Mouse (Mus musculus) frontal cortex, adult (tissue): ENCODE measurements around the gene Ghr.

ENCODE experiments used
- ATAC-seq: cut with Nextera tagmentation; 2 replicates; pipeline ENCODE4 v1.9.2; 2017; ENCODE audit warnings: mild to moderate bottlenecking, moderate library complexity, mixed read lengths; ENCODE audit not compliant: low TSS enrichment

Ghr gene

GRCm38 (mm10) chr15:3536309-3536900 is 46.9 kb downstream of the Ghr start:
- no peak for ATAC-seq

GRCm38 (mm10) chr15:3514027-3514426 is 69.3 kb downstream of the Ghr start:
- no peak for ATAC-seq

DNA sequence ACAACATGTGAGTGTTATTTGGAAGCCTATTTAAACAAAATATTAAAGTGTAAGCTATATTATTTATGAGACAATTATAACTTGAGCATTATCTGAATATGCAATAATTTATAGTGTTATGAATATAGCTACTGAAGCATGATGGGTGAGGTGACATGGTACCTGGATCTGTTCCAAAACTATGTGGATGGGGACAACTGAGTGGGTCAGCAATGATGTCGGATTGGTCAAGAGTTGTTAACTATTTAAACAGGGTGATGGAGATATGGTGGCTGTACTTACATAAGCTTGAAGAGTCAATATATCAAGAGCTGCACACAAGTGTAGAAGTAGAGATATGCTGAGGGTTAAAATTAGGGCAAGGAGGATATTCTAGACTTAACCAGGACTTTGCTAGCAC is 70.9 kb downstream of the Ghr start:
- no peak for ATAC-seq

DNA sequence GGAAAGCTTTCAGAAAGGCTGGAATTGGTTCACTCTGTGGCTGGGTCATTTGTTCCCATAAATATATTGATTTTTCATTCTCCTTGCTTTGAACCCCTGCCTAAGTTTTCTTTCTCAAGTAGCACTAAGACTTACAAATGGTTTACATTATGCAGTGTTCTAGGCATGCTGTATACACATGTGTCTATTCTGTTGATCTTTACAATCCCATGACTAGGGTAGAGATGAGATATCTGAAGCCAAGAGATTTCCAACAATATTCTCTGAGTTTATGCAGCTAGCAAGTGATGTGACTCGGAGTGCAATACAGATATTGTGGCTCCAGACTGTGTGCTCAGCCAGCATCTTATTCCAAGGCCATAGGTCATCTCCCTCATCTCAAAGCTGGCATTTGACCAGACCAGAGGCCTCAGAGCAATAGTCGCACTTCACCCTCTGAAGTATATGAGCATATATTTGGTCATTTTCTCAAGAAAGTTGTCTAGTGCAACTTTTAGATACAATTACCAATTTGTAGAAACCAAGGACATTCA is 71.6 kb downstream of the Ghr start:
- ATAC-seq = no peak

DNA sequence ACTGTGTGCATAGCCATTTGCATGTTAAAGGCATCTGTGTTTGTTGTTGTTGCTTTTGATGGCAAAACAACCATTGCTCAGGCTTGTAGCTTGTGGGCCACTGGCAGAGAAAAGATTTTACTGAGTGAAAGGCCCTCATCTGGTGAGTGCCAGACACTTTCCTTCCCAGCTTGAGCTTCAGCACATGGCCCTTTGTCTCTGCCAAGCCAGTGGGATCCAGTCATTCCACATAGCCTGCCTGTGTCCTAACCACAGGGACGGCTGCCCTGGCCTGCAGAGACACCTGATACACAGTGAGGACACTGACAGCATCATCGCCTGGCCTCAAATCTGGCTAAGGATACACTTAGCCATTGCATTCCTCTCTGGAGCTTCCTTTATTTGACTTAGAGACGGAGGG is 74.2 kb downstream of the Ghr start:
- no peak for ATAC-seq

DNA sequence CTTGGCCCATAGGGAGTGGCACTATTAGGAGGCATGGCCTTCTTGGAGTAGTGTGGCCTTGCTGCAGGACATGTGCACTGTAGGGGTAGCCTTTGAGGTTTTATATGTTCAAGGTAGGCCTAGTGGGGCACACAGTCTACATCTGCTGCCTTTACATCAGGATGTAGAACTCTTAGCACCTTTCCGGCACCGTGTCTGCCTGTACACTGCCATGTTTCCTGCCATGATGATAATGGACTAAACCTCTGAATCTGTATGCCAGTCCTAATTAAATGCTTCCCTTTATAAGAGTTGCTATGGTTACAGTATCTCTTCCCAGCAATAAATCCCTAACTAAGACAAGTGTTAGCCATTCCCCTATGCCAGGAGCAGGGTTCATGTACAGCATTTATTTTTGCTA is 76.0 kb downstream of the Ghr start:
- no peak for ATAC-seq

DNA sequence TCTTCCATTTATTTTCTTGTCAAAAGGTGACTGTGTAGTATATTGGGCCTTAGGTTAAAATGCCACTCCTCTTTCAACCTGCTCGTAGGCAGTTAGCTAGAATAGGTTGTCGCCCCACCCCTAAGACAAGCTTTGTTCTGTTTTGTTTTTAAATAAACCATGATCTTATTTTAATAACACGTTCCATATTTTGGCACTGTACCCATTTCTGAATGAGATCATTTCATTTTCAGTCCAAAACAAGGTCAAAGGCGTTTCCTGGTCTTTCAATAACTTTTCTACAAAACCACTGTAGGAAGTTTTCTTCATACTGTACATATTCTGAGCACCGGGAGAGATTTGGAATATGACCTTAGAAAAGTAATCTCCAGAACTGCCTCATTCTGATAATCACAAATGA is 78.6 kb downstream of the Ghr start:
- no peak for ATAC-seq

GRCm38 (mm10) chr15:3501683-3502082 is 81.6 kb downstream of the Ghr start:
- ATAC-seq = no peak

DNA sequence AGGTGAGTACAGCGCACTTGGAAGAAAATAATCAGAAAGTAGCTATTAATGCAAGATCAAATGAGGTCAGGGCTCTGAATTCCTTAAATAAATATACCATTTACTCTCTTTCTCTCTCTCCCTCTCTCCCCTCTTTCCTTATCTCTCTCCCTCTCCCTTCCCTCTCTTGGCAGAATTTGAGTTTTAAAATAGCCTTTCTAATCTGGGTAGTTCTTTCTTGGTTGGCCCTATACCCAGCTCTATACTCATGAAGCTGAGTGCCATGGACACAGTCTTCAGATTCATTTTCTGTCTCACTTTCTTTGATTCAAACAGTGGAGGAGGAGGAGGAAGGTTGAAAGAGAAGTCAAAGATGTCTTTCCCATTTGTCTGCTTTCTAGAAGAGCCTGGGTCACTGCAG is 84.3 kb downstream of the Ghr start:
- no peak for ATAC-seq

GRCm38 (mm10) chr15:3497946-3498580 is 85.2 kb downstream of the Ghr start:
- ATAC-seq = no peak

DNA sequence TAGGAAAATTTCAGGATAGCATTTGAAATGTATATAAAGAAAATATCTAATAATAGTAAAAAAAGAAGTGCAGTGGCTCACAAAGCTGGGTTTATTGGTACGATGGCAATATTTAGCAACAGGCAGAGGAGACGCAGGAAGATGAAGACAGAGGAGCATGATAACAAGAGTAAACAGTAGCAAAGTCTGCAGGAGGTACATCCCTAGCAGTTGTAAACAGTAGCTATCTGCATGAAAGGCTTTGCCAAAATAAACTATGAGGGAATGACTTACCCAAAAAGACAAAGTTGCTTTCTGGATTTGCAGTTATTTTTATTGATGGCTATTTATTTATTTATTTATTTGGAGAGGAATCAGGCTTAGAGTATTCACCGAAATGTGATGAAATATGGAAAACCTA is 92.4 kb downstream of the Ghr start:
- no peak for ATAC-seq

DNA sequence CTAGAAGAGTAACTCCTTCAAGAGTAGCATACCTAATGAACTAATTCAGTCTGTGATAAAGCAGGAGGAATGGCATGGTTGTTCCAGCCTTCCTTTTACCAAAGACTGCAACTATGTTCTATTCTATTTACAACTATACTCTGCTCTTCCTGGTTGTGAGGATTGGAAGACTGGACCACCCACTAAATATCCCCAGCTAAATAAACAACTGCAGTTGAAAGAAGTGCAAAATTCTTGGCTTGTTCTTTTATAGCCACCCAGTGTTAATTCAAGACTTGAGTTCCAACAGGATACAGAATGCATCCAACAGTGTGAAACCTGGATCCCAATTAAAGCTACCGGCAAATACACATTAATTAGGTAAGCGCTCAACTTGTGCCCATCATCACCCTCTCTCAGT is 93.3 kb downstream of the Ghr start:
- ATAC-seq = no peak

DNA sequence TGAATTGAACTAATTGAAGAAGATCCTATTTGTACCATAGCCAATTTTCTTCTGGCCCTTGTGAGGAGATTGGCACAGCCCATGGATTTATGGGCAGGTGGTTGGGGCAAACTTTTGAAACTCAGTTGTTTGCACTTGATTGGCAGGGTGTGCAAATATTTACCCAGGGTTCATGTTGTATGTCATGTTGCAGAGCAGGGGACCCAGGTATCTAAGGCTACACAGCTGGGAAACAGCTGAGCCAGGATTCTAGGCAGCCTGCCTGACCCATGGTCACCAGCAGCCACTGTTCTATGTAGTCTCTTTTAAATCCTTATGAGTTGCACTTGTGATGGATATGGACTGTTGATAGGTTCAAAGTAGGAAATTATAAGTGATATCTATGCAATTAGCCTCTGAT is 94.1 kb downstream of the Ghr start:
- no peak for ATAC-seq

DNA sequence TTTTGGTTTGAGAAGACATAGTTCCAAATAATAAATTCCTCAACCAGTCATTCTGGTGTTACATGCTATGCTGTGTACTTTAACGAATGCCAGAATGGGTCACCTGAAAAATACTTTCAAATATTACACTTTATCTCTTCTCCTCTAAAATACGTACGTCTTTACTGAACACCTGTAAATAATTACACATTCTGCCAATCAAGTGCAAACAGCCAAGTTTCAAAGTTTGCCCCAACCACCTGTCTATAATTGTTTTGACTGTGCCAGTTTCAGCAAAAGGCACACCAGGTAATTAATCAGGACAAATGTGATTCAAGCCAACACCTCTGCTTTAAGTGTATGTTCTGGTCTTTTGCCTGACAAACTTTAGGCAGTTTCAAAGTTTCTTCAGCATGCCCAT is 94.7 kb downstream of the Ghr start:
- no peak for ATAC-seq

DNA sequence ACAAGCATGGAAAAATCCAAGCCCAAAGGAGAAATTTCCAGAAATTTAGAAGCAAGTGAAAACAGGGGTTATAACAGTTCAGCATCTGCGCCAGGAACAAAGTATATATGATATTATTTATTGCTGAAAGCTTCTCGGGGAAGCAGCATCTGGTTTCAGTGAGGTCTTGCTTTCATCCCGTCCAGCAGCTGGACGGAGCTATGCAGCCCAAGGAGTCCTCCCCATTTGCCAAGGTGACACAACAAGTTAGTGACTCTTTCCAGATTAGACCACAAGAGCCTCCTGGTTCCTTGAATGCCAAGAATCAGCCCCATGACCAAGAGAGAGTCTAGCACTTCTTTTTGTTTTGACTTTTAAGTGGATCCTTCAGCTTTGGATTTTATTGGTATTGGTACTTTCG is 96.6 kb downstream of the Ghr start:
- ATAC-seq = no peak

DNA sequence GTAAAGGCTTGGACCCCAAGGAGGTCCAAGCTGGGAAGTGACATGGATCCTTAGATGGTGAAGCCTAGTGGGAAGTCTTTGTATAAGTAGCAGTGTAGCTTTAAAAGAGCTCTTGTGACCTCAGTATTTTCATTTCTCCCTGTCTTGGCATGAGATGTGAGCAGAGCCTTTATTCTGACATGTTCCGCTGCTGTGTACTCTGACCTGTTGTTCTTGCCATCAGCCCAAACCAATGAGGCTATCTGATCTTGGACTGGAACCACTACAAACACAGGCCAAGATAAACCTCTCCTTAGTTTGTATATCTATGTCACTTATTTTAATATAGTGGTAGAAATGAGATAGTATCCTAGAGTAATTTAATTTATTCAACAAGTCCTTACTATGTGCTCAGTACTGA is 97.9 kb downstream of the Ghr start:
- ATAC-seq = no peak

DNA sequence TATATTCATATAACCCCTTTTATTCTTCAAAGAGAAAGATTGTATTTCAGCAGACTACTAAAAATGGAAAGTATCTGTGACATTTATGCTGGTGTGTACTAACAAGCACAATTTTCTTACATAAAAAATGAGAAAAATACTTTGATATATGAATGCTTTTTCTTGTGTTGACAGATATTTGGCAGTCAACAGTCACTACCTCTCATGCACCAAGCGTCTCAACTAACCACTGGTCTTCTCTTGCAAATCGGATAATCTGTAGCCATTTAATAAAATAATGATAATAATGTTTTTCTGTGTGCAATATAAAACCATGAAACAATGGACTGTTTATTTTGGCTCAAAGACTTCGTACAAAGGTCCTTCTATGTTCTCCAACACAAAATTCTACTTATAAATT is 99.8 kb downstream of the Ghr start:
- no peak for ATAC-seq

GRCm38 (mm10) chr15:3469230-3469629 is 114.1 kb downstream of the Ghr start:
- no peak for ATAC-seq

GRCm38 (mm10) chr15:3466608-3467007 is 116.7 kb downstream of the Ghr start:
- ATAC-seq = no peak

GRCm38 (mm10) chr15:3464754-3465153 is 118.5 kb downstream of the Ghr start:
- ATAC-seq = no peak

- ATAC-seq = no peak
These were observed 126.7 kb downstream of the Ghr start for GRCm38 (mm10) chr15:3456543-3456942.

DNA sequence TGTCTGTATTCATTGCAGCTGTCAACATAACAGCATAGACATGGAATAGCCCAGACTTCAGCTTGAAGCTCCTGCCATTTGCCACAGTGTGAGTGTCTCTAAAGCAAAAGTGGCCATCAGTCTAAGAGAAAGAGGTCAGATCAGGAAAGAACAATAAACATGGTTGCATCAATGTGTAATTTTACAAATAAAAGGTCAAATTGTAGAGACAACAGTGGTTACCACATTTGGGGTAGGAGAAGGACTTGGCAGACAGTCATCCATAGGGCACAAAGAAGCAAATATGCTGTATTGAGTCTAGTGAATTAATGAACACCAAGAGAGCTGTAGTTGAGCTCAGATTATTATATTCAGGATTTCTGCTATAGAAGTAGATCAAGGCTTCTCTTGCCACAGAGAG is 127.7 kb downstream of the Ghr start:
- ATAC-seq = no peak

DNA sequence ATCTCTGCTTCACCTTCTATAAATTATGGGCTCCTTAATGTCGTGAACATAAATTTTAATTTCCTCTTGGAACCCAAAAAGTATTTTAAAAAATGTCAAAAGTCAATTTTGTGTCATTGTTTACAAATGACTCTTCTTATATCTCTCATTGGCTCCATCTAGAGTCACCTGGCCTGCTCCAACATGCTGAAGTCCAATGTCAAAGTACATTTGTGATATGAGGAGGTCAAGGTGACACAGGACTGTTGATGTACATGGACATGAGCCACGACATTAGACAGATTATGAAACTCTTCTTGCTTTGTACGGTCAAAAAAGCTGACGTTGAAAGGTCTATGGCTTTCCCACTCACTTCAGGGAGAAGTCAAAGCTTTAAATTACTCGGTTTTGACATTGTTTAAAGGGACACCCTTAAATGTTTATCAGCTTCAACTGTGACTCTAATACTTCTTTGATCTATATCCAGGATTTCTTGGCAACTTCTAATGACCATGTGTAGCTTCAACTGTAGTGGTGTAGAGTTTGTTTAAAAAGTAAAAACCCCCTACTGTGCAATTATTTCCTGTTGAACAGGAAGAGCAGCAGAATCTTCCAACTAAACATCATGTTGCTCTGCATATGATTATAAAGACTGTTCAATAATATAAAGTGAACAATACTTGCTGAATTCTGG is 131.1 kb downstream of the Ghr start:
- no peak for ATAC-seq
